Mouse (Mus musculus) kidney, adult 2 months (tissue): ENCODE measurements around the gene Mrpl33.

Source experiments
- CTCF ChIP-seq: fragments of 200-500 bp; conservative IDR thresholded peaks from 2 replicates; pipeline ENCODE4 v1.5.1; 2011; ENCODE audit warnings: low read depth, mild to moderate bottlenecking, control low read depth, low read length, moderate library complexity, mixed read lengths; ENCODE audit not compliant: insufficient read depth, insufficient read length
- POLR2A ChIP-seq: fragments of 200-500 bp; IDR thresholded peaks from one replicate; pipeline ENCODE4 v1.6.1; 2011; ENCODE audit warnings: low read depth, low read length, control low read depth

GRCm38 (mm10) chr5:31630064-31630463 lies 33.3 kb downstream of the Mrpl33 start:
- TF ChIP-seq CTCF (no peak), POLR2A (no peak)
